Mouse (Mus musculus) thymus, adult 2 months (tissue): ENCODE measurements around the gene Ttf1.

Experiments used
- CTCF ChIP-seq: fragments of 200-500 bp; IDR thresholded peaks from 2 replicates; pipeline ENCODE4 v1.5.1; 2012; ENCODE audit warnings: mild to moderate bottlenecking, control low read depth, low read length, moderate library complexity, borderline replicate concordance; ENCODE audit not compliant: control insufficient read depth, poor library complexity, insufficient read depth; ENCODE audit errors: extremely low read depth
- POLR2A ChIP-seq: fragments of 200-500 bp; IDR thresholded peaks from 2 replicates; pipeline ENCODE4 v1.6.1; 2012; ENCODE audit warnings: mild to moderate bottlenecking, low read length, control low read depth, moderate library complexity; ENCODE audit not compliant: control insufficient read depth, poor library complexity, insufficient read depth; ENCODE audit errors: extremely low read depth

DNA sequence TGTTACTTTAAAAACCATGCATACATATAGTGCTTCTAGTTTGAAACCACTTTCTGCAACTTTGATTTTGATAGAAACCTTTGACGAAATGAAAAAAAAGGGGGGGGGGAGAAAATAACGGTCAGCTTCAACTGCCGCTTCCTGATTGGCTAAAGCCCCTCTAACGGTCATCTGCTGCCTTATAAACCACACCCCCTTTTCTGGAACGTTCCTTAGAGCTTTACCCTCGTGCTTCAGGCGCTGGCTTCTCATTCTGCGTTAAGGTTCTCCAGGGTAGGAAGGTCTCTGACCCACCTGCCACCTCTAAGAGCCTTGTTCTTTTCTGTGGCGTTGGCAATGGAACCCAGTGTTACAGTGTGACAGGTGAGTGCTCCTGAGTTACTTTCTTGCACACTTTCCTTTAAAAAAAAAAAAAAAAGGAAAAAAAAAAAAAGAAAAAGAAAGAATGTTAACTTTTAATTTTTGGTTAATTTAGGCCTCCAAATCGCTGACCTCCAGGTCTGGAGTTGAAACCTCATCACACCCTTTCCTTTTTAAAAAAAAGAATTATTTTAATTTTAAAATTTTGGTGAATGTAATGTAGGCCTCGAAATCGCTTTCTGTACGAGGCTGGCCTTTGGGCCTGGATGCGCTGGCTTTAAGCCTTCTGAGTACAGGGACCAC lies 64.0 kb downstream of the Ttf1 start, which contains the start of gene Setx:
- TF ChIP-seq POLR2A, result no peak
- TF ChIP-seq CTCF, result no peak
